Mouse (Mus musculus) neural tube, embryonic 15.5 days (tissue): ENCODE measurements at regions not wholly inside any gene's neighbourhood (a gene's known extent, or its start where the extent isn't known, plus 50 kb on each side); places are given as distances from the start of the nearest gene placed in this dataset.

Source experiments
- ATAC-seq: fragments of 200-750 bp; cut with Nextera tagmentation; 2 replicates; pipeline ENCODE4 v1.8.0; 2017; ENCODE audit warnings: mild to moderate bottlenecking, moderate TSS enrichment, moderate library complexity; ENCODE audit not compliant: low FRiP score
- H3K27ac ChIP-seq: fragments of 300-500 bp; sonication (generic); replicated peaks from 2 replicates; pipeline ENCODE4 v1.5.1; 2015; ENCODE audit warnings: mild to moderate bottlenecking, inconsistent platforms
- H3K27me3 ChIP-seq: fragments of 300-500 bp; sonication (generic); replicated peaks from 2 replicates; pipeline ENCODE4 v1.6.1; 2015; ENCODE audit warnings: inconsistent platforms
- H3K36me3 ChIP-seq: fragments of 300-500 bp; sonication (generic); 2 replicates; pipeline ENCODE4 v1.6.1; 2015; ENCODE audit warnings: inconsistent platforms
- H3K4me1 ChIP-seq: fragments of 300-500 bp; sonication (generic); 2 replicates; pipeline ENCODE4 v1.6.1; 2015; ENCODE audit warnings: inconsistent platforms
- H3K4me2 ChIP-seq: fragments of 300-500 bp; sonication (generic); 2 replicates; pipeline ENCODE4 v1.6.1; 2015; ENCODE audit warnings: inconsistent platforms, mild to moderate bottlenecking, moderate library complexity
- H3K4me3 ChIP-seq: fragments of 300-500 bp; sonication (generic); replicated peaks from 2 replicates; pipeline ENCODE4 v1.5.1; 2015; ENCODE audit warnings: mild to moderate bottlenecking, inconsistent platforms
- H3K9ac ChIP-seq: fragments of 300-500 bp; sonication (generic); replicated peaks from 2 replicates; pipeline ENCODE4 v1.6.1; 2015; ENCODE audit warnings: mild to moderate bottlenecking, inconsistent platforms
- H3K9me3 ChIP-seq: fragments of 300-500 bp; sonication (generic); replicated peaks from 2 replicates; pipeline ENCODE4 v1.6.1; 2016; ENCODE audit warnings: inconsistent platforms
- WGBS: fragments of 180-500 bp; shearing (Covaris S2); methylation state at CpG from one replicate; pipeline ENCODE4 v1.1.7; 2015; ENCODE audit warnings: mixed read lengths; 5-methylcytosine and 5-hydroxymethylcytosine counted together

DNA sequence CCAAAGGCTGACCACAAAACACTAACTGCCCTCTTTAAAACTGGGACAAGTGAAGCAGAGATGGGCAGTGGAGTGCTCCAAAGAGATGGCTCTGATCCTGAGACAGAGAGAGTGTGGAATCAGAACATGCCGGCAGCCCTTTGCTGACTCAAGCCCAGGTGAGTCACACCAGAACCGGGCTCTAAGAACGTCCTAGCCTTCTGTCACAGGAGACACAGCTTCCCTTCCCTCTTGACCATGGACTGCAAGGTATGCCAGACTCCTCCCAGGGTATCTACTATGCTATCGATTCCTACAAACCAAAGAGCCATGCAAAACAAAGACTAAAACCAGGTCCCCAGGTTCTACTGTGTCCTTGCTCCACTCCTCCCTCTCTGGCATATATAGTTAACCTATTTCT, 98.0 kb downstream of the Dhx15 start:
- Histone ChIP-seq H3K4me1 (no peaks in the 10 kb centered on the region), H3K4me3 (no peak overlapping the region), H3K27ac (no peak overlapping the region), H3K27me3 (no peaks in the 10 kb centered on the region), H3K9me3 (0 out of 2 replicates have a peak, but pooled peaks cover 3% of the 10 kb centered on the region), H3K4me2 (no peak overlapping the region), H3K36me3 (no peaks in the 10 kb centered on the region), H3K9ac (no peak overlapping the region)
- 93% methylated on average over 4 of the region's 4 CpGs for WGBS
- no peak for ATAC-seq

DNA sequence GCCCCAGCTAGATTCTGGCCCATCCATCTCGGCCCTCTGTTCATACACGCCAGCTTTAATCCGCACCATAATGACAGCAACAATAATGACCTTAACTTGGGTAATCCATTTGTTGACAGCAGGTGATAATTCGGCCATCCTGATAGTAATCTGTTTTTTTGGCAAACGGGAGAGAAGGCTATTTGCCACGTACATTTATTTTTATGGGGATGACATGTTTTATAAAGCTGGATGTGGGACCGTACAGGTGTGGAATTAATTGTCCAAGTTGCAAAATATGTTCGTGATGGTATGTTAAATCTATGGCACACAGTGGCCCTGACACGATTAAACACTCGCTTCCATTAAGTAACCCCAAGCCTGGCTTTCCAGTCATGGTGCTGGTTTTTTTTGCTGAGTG, 102.2 kb downstream of the Dhx15 start:
- Histone ChIP-seq H3K9me3 (no peaks in the 10 kb centered on the region), H3K36me3 (no peaks in the 10 kb centered on the region), H3K27me3 (no peaks in the 10 kb centered on the region), H3K4me1 (no peaks in the 10 kb centered on the region), H3K9ac (no peak overlapping the region), H3K27ac (no peak overlapping the region), H3K4me2 (no peak overlapping the region), H3K4me3 (no peak overlapping the region)
- WGBS, result 75% methylated on average over 10 of the region's 10 CpGs
- no peak for ATAC-seq

DNA sequence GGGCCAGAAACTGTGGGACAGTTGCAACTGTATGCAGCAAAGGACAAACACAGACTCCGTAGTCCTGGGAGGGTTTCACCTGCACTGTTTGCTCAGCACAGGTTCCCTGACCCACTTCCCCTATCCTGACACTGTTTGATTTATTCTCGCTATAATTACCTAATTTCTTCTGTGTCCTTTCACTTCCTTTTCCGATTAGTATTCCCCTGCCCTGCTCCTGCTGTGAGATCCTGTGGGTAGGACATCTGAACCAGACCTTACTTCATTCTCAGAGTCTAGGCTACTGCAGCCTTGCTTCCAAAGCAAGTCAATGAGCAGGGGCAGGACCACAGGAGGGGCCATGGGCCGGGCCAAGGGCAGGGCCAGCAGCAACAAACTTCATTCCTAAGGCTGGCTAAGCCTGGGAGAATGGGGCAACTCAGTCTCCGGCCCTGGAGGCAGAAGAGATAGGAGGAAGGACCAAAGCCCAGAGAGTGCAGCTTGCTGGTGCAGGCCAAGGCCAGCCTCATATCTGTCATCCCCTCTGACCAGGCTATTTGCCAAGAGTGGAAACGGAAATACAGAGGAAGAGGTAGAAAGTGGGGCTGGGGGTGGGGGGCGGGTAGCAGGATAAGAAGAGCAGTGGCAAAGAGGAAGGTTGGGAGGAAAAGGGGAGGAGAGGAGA, 103.4 kb downstream of the Dhx15 start:
- H3K27me3 ChIP-seq, result no peaks in the 10 kb centered on the region
- no peaks in the 10 kb centered on the region for H3K9me3 ChIP-seq
- no peaks in the 10 kb centered on the region for H3K4me1 ChIP-seq
- no peak overlapping the region for H3K4me2 ChIP-seq
- H3K36me3 ChIP-seq, result no peaks in the 10 kb centered on the region
- H3K27ac ChIP-seq, result no peak overlapping the region
- ATAC-seq, result no peak
- no peak overlapping the region for H3K9ac ChIP-seq
- H3K4me3 ChIP-seq, result no peak overlapping the region
- WGBS, result 53% methylated on average over 7 of the region's 7 CpGs

DNA sequence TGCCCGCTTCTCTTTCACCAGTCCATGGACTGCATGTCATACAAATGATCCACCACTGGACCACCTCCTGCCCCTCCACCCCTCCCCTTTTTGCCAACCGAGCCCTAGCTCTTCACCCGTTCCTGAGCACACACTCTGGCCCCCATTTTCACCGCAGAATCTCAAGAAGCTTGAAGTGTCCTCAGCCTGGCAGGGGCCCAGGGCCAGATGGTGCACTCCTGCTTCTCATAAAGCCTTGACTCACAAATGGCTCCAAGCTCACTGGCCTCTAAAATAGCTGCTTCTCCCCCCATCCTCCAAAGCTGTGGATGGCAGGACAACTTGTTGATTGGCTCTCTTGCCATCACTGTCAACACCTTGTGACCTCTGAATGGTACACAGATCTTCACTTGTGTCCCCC, 110.0 kb downstream of the Dhx15 start:
- no peaks in the 10 kb centered on the region for H3K4me1 ChIP-seq
- no peak for ATAC-seq
- H3K4me3 ChIP-seq, result no peak overlapping the region
- no peaks in the 10 kb centered on the region for H3K27me3 ChIP-seq
- H3K27ac ChIP-seq, result no peak overlapping the region
- H3K4me2 ChIP-seq, result no peak overlapping the region
- H3K36me3 ChIP-seq, result no peaks in the 10 kb centered on the region; the same call in 1 of the 2 replicates
- 88% methylated on average over 4 of the region's 4 CpGs for WGBS
- no peaks in the 10 kb centered on the region for H3K9me3 ChIP-seq
- no peak overlapping the region for H3K9ac ChIP-seq

DNA sequence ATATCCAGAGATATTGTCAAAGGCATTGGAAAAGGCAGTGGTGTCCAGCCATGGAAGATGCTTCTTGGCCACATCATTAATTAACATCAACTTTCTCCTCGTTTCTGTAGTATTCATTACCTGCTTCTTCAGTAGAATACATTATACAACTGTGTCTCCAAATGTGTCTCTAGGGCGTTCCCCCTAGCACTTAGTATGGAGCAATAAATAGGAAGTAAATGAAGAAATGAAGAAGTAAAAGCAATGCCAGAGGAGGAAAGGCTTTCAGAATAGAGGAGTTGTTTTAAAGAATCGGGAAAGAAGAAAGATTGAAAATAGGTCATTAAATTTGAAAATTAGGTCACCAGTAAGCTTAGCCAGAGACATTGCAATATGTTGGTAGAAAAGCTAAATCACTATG, 112.6 kb downstream of the Dhx15 start:
- Histone ChIP-seq H3K4me2 (no peak overlapping the region), H3K9me3 (no peaks in the 10 kb centered on the region), H3K27ac (no peak overlapping the region), H3K4me3 (no peak overlapping the region), H3K36me3 (no peaks in the 10 kb centered on the region; the same call in 1 of the 2 replicates), H3K4me1 (no peaks in the 10 kb centered on the region), H3K27me3 (no peaks in the 10 kb centered on the region), H3K9ac (no peak overlapping the region)
- 80% methylated on average over 3 of the region's 3 CpGs for WGBS
- no peak for ATAC-seq

DNA sequence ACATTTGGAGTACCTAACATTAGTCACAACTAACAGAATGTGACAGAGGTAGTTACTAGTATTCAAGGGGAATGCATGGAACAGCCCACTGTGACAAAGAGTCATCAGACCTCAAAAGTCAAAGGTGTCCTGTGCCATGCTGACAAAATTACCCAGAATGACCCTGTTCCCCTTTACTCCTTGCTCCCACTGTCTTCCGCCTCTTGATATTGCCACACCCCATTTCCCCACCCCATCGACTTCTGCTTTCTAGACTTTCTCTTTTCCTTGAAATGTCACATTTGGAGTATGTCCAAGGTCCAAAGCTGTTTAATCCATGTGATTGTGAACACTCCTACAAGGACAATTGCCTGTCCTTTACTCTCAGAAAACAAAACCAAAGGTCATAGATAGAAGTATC, 115.2 kb downstream of the Dhx15 start:
- Histone ChIP-seq H3K36me3 (no peaks in the 10 kb centered on the region; the same call in 1 of the 2 replicates), H3K9ac (no peak overlapping the region), H3K27ac (no peak overlapping the region), H3K4me2 (no peak overlapping the region), H3K4me3 (no peak overlapping the region), H3K9me3 (no peaks in the 10 kb centered on the region), H3K4me1 (no peaks in the 10 kb centered on the region), H3K27me3 (no peaks in the 10 kb centered on the region)
- ATAC-seq, result no peak
- WGBS, result 92% methylated on average over 2 of the region's 2 CpGs

DNA sequence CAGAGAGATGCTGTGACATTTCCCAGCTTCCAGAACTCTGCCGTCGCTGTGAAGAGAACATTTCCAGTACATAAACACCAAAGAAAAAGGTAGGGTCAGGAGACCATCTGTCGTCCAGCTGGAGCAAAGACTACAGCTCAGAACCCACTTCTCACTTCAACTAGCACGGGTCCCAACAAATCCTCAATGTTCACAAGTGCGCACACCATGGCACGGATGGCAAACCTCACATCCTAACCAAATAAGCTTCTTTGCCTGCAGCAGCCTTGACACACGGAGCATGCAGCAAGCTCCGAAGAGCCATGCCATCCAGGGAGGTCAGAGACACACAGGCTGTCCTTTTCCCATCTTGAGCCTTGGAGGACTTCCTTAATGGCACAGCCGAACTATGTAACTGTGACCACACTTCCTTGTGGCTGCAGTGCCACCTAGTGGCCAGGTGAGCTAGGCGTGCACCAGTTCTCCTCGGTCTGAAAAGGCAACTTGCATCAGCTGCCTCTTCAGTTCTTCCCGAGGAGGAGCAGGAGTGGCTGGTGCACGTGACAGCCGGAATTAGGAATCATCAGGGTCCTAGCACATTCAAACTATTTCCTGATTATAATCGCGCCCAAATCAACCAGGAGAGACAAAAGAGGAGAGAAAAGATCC, 125.4 kb downstream of the Dhx15 start:
- Histone ChIP-seq H3K9ac (no peak overlapping the region), H3K36me3 (no peaks in the 10 kb centered on the region), H3K4me1 (no peaks in the 10 kb centered on the region), H3K27ac (no peak overlapping the region), H3K4me3 (no peak overlapping the region), H3K27me3 (no peaks in the 10 kb centered on the region), H3K9me3 (no peaks in the 10 kb centered on the region), H3K4me2 (no peak overlapping the region)
- peak; percentile 89 for ATAC-seq
- WGBS, result 34% methylated on average over 16 of the region's 16 CpGs

DNA sequence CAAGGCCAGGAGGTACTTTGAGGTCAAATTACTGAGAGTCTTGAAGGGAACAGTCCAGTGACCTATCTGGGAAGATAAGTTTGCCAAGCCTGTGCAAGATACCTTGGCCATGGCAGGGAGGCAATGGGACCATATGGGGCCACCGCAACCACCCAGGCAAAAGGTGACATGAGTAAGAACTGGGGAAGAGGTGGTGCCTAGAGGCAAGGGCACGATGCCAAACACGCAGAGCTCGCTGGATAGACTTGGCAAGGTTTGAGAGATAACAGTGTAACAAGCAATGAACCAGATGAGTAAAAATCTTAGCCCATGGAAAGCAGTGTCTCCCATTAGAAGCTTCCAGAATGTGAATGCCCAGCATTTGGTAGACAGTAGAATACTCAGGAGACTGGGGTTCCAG, 128.1 kb downstream of the Dhx15 start:
- Histone ChIP-seq H3K9me3 (no peaks in the 10 kb centered on the region), H3K4me1 (no peaks in the 10 kb centered on the region), H3K27ac (no peak overlapping the region), H3K27me3 (no peaks in the 10 kb centered on the region), H3K36me3 (no peaks in the 10 kb centered on the region), H3K9ac (no peak overlapping the region), H3K4me3 (no peak overlapping the region), H3K4me2 (no peak overlapping the region)
- 84% methylated on average over 4 of the region's 4 CpGs for WGBS
- no peak for ATAC-seq

DNA sequence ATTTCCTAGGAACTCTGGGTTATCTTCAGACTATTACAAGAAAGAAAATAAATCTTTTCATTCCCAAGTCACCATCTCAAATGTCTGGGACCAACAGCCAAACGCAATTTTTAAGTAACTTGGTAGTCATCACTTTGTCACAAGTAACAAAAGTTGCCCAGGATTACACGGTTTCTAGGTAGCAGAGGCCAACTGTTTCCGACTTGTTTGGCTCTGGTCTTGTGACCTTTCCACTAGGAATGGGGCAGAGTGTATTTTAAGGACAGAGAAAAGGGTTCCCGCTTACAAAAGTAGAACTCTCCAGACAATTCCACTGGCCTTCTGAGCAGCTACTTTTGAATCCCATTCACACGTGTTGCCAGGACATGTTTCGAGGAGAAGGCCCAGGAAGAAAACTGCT, 129.1 kb downstream of the Dhx15 start:
- no peaks in the 10 kb centered on the region for H3K9me3 ChIP-seq
- 75% methylated on average over 6 of the region's 6 CpGs for WGBS
- no peak for ATAC-seq
- no peak overlapping the region for H3K4me2 ChIP-seq
- no peak overlapping the region for H3K4me3 ChIP-seq
- H3K4me1 ChIP-seq, result no peaks in the 10 kb centered on the region
- no peak overlapping the region for H3K9ac ChIP-seq
- H3K36me3 ChIP-seq, result no peaks in the 10 kb centered on the region
- H3K27me3 ChIP-seq, result no peaks in the 10 kb centered on the region
- no peak overlapping the region for H3K27ac ChIP-seq

DNA sequence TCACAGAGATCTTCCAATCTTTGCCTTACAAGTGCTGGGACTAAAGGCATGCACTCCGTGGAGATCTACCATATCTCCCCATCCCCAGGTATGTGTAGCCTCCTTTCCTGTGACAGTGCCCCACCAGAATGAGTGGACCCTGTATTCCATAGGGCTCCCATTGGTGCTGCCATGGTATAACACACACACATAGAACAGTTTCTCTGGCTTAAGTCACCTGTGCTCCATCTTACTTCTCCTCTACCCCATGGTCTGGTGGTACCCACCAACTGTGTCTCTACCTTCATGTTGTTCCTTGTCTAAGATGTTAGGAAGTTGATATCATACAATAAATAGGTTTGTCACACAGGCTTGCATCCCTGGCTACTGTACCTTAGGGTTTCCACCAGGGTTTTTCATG, 133.1 kb downstream of the Dhx15 start:
- no peaks in the 10 kb centered on the region for H3K4me1 ChIP-seq
- H3K4me2 ChIP-seq, result no peak overlapping the region
- WGBS, result 89% methylated on average over 1 of the region's 1 CpGs
- no peak for ATAC-seq
- H3K27ac ChIP-seq, result no peak overlapping the region
- H3K36me3 ChIP-seq, result no peaks in the 10 kb centered on the region
- H3K4me3 ChIP-seq, result no peak overlapping the region
- H3K9me3 ChIP-seq, result no peaks in the 10 kb centered on the region
- no peak overlapping the region for H3K9ac ChIP-seq
- no peaks in the 10 kb centered on the region for H3K27me3 ChIP-seq

DNA sequence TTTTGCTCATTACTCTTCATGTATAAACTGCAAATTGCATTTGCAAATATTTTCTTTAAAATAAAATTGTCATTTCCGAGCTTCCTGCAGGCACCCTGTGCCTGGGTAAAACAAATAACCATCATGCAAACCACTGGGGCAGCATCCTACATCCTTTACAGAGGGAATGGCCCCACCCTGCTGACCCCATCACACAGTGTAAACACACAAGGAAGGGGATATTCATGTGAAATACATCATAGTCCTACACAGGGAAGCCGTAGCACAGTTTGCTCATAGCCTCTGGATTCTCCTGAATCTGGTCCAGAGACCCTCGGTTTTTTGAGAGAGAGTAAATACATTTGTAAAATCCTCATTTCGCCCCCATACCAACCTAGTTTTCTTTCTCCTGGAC, 138.2 kb downstream of the Dhx15 start:
- H3K27ac ChIP-seq, result no peak overlapping the region
- 68% methylated on average over 4 of the region's 4 CpGs for WGBS
- no peak overlapping the region for H3K4me3 ChIP-seq
- H3K36me3 ChIP-seq, result no peaks in the 10 kb centered on the region
- H3K9me3 ChIP-seq, result no peaks in the 10 kb centered on the region
- no peak for ATAC-seq
- H3K4me2 ChIP-seq, result no peak overlapping the region
- no peaks in the 10 kb centered on the region for H3K27me3 ChIP-seq
- peaks cover 8% of the 10 kb centered on the region for H3K4me1 ChIP-seq
- H3K9ac ChIP-seq, result no peak overlapping the region

DNA sequence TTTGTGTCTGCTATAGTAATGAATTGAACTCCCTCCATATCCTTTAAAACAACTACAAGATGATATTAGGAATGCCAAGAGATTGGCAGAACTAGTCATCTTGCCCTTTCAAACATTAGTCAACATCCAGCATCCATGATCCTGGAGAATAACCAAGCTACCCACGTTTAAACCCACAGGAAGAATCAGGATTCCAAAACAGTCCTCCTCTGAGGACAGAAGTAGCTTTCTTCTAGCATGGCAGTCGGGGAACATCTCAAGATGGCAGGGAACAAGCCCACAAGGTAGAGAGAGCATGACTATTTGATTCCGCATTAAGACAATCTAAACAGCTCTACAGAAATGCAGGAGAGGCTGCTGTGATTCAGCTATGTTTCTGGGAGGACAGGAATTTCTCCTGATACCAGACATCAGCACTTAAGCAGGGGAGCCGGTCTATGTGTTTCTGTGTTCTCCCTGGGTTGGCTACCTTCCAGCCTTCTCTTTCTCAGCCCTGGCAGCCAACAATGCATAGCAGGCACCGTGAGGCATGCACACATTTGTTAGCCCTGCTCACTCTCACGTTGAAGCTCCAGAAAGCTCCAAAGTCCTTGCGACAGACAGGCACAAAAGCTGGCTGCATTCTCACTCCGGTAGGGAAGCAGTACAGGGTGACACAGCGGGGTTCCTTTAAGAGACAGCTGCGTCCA, 138.8 kb downstream of the Dhx15 start:
- H3K36me3 ChIP-seq, result no peaks in the 10 kb centered on the region
- no peak overlapping the region for H3K9ac ChIP-seq
- no peak overlapping the region for H3K27ac ChIP-seq
- no peak overlapping the region for H3K4me3 ChIP-seq
- peaks cover 8% of the 10 kb centered on the region for H3K4me1 ChIP-seq
- H3K27me3 ChIP-seq, result no peaks in the 10 kb centered on the region
- 40% methylated on average over 10 of the region's 10 CpGs for WGBS
- H3K4me2 ChIP-seq, result no peak overlapping the region
- no peaks in the 10 kb centered on the region for H3K9me3 ChIP-seq
- ATAC-seq, result no peak
